Mouse (Mus musculus) liver, postnatal 0 days (tissue): ENCODE data around the gene Gm10160. TPM values are rescaled to one million over a fixed set of nuclear protein-coding genes. Genes with fewer than 3 reads are reported as not detected.

Experiments used
- ATAC-seq: fragments of 200-750 bp; cut with Nextera tagmentation; 2 replicates; pipeline ENCODE4 v1.8.0; 2017; ENCODE audit warnings: mild to moderate bottlenecking, moderate library complexity
- DNase-seq: peaks from one replicate; pipeline ENCODE4 v3.0.0-alpha.2; 2016
- H3K27ac ChIP-seq: fragments of 300-500 bp; sonication (generic); 2 replicates; pipeline ENCODE4 v1.5.1; 2014; ENCODE audit warnings: antibody characterized with exemption, moderate library complexity, mild to moderate bottlenecking, low read depth
- H3K27me3 ChIP-seq: fragments of 300-500 bp; sonication (generic); 2 replicates; pipeline ENCODE4 v1.6.1; 2014; ENCODE audit warnings: low read length, control low read depth, mixed read lengths; ENCODE audit not compliant: insufficient read depth
- H3K36me3 ChIP-seq: fragments of 300-500 bp; sonication (generic); replicated peaks from 2 replicates; pipeline ENCODE4 v1.6.1; 2014; ENCODE audit warnings: mild to moderate bottlenecking, control low read depth, low read length, moderate library complexity, mixed read lengths; ENCODE audit not compliant: insufficient read depth
- H3K4me1 ChIP-seq: fragments of 300-500 bp; sonication (generic); 2 replicates; pipeline ENCODE4 v1.6.1; 2014; ENCODE audit warnings: antibody characterized with exemption, mild to moderate bottlenecking, control low read depth; ENCODE audit not compliant: insufficient read depth
- H3K4me2 ChIP-seq: fragments of 300-500 bp; sonication (generic); 2 replicates; pipeline ENCODE4 v1.6.1; 2014; ENCODE audit warnings: low read depth, mild to moderate bottlenecking, low read length, moderate library complexity, mixed read lengths
- H3K4me3 ChIP-seq: fragments of 300-500 bp; sonication (generic); 2 replicates; pipeline ENCODE4 v1.5.1; 2014; ENCODE audit warnings: low read depth, low read length
- H3K9ac ChIP-seq: fragments of 300-500 bp; sonication (generic); replicated peaks from 2 replicates; pipeline ENCODE4 v1.6.1; 2014; ENCODE audit warnings: mild to moderate bottlenecking, moderate library complexity
- H3K9me3 ChIP-seq: fragments of 300-500 bp; sonication (generic); 2 replicates; pipeline ENCODE4 v1.6.1; 2016; ENCODE audit warnings: mild to moderate bottlenecking, control low read depth, low read length, mixed read lengths
- CTCF ChIP-seq: sonication (generic); IDR thresholded peaks from 2 replicates; pipeline ENCODE4 v1.5.1; 2016; ENCODE audit warnings: antibody characterized with exemption, low read depth
- EP300 ChIP-seq: IDR thresholded peaks from 2 replicates; pipeline ENCODE4 v1.6.1; 2016; ENCODE audit warnings: antibody characterized with exemption, low read depth, mild to moderate bottlenecking
- WGBS: fragments of 180-500 bp; shearing (Covaris S2); extraction: QIAGEN DNeasy Blood & Tissue Kit; methylation state at CpG from one replicate; pipeline ENCODE4 v1.1.7; 2014; ENCODE audit not compliant: insufficient replicate concordance; 5-methylcytosine and 5-hydroxymethylcytosine counted together
- polyA plus RNA-seq: library from polyadenylated mRNA; unstranded; fragments of >200 nt; fragmentation: Nextera tagmentation; extraction: Ambion mirVana; gene quantifications from 2 replicates; pipeline ENCODE4 v1.2.1, GENCODE M21; 2015

Gm10160 gene
- polyA plus RNA-seq, 1 experiment from 2014 or later = not detected

- DNase-seq (no peak), ATAC-seq (no peak)
- H3K9ac ChIP-seq = no peak overlapping the region
- H3K9me3 ChIP-seq = no peaks in the 10 kb centered on the region
- H3K36me3 ChIP-seq = 0 out of 2 replicates have a peak, but pooled peaks cover 4% of the 10 kb centered on the region
- peak overlapping the region; percentile 76 for H3K27ac ChIP-seq
- peak overlapping the region; percentile 56 for H3K4me3 ChIP-seq
- no peak for TF ChIP-seq EP300
- TF ChIP-seq CTCF = no peak
- peak overlapping the region; percentile 65 for H3K4me2 ChIP-seq
- H3K27me3 ChIP-seq = peaks cover 47% of the 10 kb centered on the region
- WGBS = 24% methylated on average over 5 of the region's 5 CpGs
- H3K4me1 ChIP-seq = peaks cover 27% of the 10 kb centered on the region
Measured at GRCm38 (mm10) chr7:81860996-81861395, 5.4 kb upstream of the Gm10160 start.

GRCm38 (mm10) chr7:81860071-81860470, 4.5 kb upstream of the Gm10160 start:
- WGBS = 17% methylated on average over 11 of the region's 11 CpGs
- H3K9me3 ChIP-seq = no peaks in the 10 kb centered on the region
- H3K4me1 ChIP-seq = peaks cover 27% of the 10 kb centered on the region
- peak overlapping the region; percentile 65 for H3K4me2 ChIP-seq
- peak; percentile 46 for DNase-seq
- peaks cover 49% of the 10 kb centered on the region for H3K27me3 ChIP-seq
- ATAC-seq = peak; percentile 48
- peak overlapping the region; percentile 63 for H3K9ac ChIP-seq
- no peak for TF ChIP-seq EP300
- no peak for TF ChIP-seq CTCF
- peak overlapping the region; percentile 76 for H3K27ac ChIP-seq
- H3K36me3 ChIP-seq = no peaks in the 10 kb centered on the region
- H3K4me3 ChIP-seq = peak overlapping the region; percentile 56

- no peaks in the 10 kb centered on the region for H3K9me3 ChIP-seq
- peak within 1 kb of the TSS; percentile 65 for H3K4me2 ChIP-seq
- peaks cover 31% of the 10 kb centered on the region for H3K4me1 ChIP-seq
- H3K4me3 ChIP-seq = peak within 1 kb of the TSS; percentile 56
- under 1% methylated on average over 61 of the region's 64 CpGs for WGBS
- TF ChIP-seq CTCF (no peak), EP300 (no peak)
- H3K9ac ChIP-seq = peak within 1 kb of the TSS; percentile 63
- DNase-seq (peak; percentile 47), ATAC-seq (peak; percentile 28)
- H3K27me3 ChIP-seq = peaks cover 49% of the 10 kb centered on the region
- no peaks in the 10 kb centered on the region for H3K36me3 ChIP-seq
- H3K27ac ChIP-seq = peak within 1 kb of the TSS; percentile 76
Measured at GRCm38 (mm10) chr7:81858968-81859721, 3.6 kb upstream of the Gm10160 start, which contains the start of gene Tm6sf1. Gene Tm6sf1 (plus strand): TSS chr7:81859001.

GRCm38 (mm10) chr7:81858236-81858635, 2.6 kb upstream of the Gm10160 start:
- TF ChIP-seq CTCF (0 out of 2 replicates have a peak, but pooled peaks have one; percentile 5), EP300 (no peak)
- Histone ChIP-seq H3K4me3 (no peak overlapping the region), H3K9me3 (no peaks in the 10 kb centered on the region), H3K9ac (peak overlapping the region; percentile 21; the same call in 1 of the 2 replicates), H3K36me3 (no peaks in the 10 kb centered on the region), H3K4me1 (peaks cover 26% of the 10 kb centered on the region), H3K4me2 (peak overlapping the region; percentile 65), H3K27ac (no peak overlapping the region), H3K27me3 (peaks cover 49% of the 10 kb centered on the region)
- WGBS = 9% methylated on average over 9 of the region's 9 CpGs
- ATAC-seq (no peak), DNase-seq (no peak)

GRCm38 (mm10) chr7:81856221-81856620, 627 bp upstream of the Gm10160 start:
- no peak overlapping the region for H3K9ac ChIP-seq
- no peak for TF ChIP-seq CTCF
- TF ChIP-seq EP300 = no peak
- no peak overlapping the region for H3K4me3 ChIP-seq
- 52% methylated on average over 4 of the region's 4 CpGs for WGBS
- no peaks in the 10 kb centered on the region for H3K9me3 ChIP-seq
- ATAC-seq = no peak
- 0 out of 2 replicates have a peak overlapping the region, but pooled peaks have one; percentile 34 for H3K27ac ChIP-seq
- peaks cover 17% of the 10 kb centered on the region for H3K4me1 ChIP-seq
- no peaks in the 10 kb centered on the region for H3K36me3 ChIP-seq
- H3K27me3 ChIP-seq = peaks cover 39% of the 10 kb centered on the region
- no peak for DNase-seq
- no peak overlapping the region for H3K4me2 ChIP-seq

GRCm38 (mm10) chr7:81854568-81855307, 856 bp downstream of the Gm10160 start:
- 0 out of 2 replicates have a peak overlapping the region, but pooled peaks have one; percentile 2 for H3K4me3 ChIP-seq

More at GRCm38 (mm10) chr7:81854568-81855307, 856 bp downstream of the Gm10160 start:
- Histone ChIP-seq H3K27me3 (peaks cover 33% of the 10 kb centered on the region), H3K36me3 (no peaks in the 10 kb centered on the region), H3K4me1 (peaks cover 16% of the 10 kb centered on the region), H3K27ac (peak overlapping the region; percentile 41), H3K9ac (no peak overlapping the region), H3K9me3 (no peaks in the 10 kb centered on the region), H3K4me2 (peak overlapping the region; percentile 47)
- WGBS = 30% methylated on average over 8 of the region's 8 CpGs
- peak; percentile 71 for ATAC-seq
- no peak for DNase-seq
- TF ChIP-seq CTCF (no peak), EP300 (0 out of 2 replicates have a peak, but pooled peaks have one; percentile 4)
